Mouse (Mus musculus) retina, adult 2 months (tissue): ENCODE measurements around the gene Nek3.

Experiments used
- DNase-seq: peaks from one replicate; pipeline ENCODE4 v3.0.0-alpha.2; 2012; ENCODE audit warnings: low read depth, low spot score

The Nek3 gene

GRCm38 (mm10) chr8:22166080-22166603 lies at the start of gene Nek3:
TSS of gene Nek3 (minus strand) at chr8:22166435.
- peak; percentile 70 for DNase-seq

- no peak for DNase-seq
Observed at GRCm38 (mm10) chr8:22214826-22215225, 48.6 kb upstream of the Nek3 start.

- DNase-seq: no peak
Observed at GRCm38 (mm10) chr8:22209012-22209411, 42.8 kb upstream of the Nek3 start.

- DNase-seq: no peak
Observed at GRCm38 (mm10) chr8:22207535-22207934, 41.3 kb upstream of the Nek3 start.

GRCm38 (mm10) chr8:22199481-22199880 lies 33.2 kb upstream of the Nek3 start:
- no peak for DNase-seq

- DNase-seq: no peak
Observed at GRCm38 (mm10) chr8:22197914-22198313, 31.7 kb upstream of the Nek3 start.

GRCm38 (mm10) chr8:22193432-22194010 lies 27.3 kb upstream of the Nek3 start:
- DNase-seq: peak; percentile 11

GRCm38 (mm10) chr8:22192660-22193431 lies 26.6 kb upstream of the Nek3 start, which contains the start of gene Vps36:
TSS of gene Vps36 (plus strand) at chr8:22192809.
- peak; percentile 73 for DNase-seq

GRCm38 (mm10) chr8:22185431-22186397 lies 19.5 kb upstream of the Nek3 start, which contains the start of gene Ckap2:
TSS of gene Ckap2 (minus strand) at chr8:22185819.
- DNase-seq: peak; percentile 56

- no peak for DNase-seq
Observed at GRCm38 (mm10) chr8:22184884-22185283, 18.6 kb upstream of the Nek3 start.

- no peak for DNase-seq
Observed at GRCm38 (mm10) chr8:22175966-22176365, 9.7 kb upstream of the Nek3 start.

- DNase-seq: no peak
Observed at GRCm38 (mm10) chr8:22169167-22169566, 2.9 kb upstream of the Nek3 start.

GRCm38 (mm10) chr8:22165251-22166079 lies 770 bp downstream of the Nek3 start:
- no peak for DNase-seq

GRCm38 (mm10) chr8:22164431-22164830 lies 1.8 kb downstream of the Nek3 start:
- DNase-seq: no peak

GRCm38 (mm10) chr8:22162206-22162605 lies 4.0 kb downstream of the Nek3 start:
- DNase-seq: no peak

- DNase-seq: no peak
Observed at GRCm38 (mm10) chr8:22150345-22150663, 15.9 kb downstream of the Nek3 start.

- no peak for DNase-seq
Observed at GRCm38 (mm10) chr8:22149643-22150344, 16.4 kb downstream of the Nek3 start.

GRCm38 (mm10) chr8:22148367-22148740 lies 17.9 kb downstream of the Nek3 start:
- DNase-seq: no peak

GRCm38 (mm10) chr8:22147706-22148366 lies 18.4 kb downstream of the Nek3 start:
- DNase-seq: no peak

GRCm38 (mm10) chr8:22145831-22146230 lies 20.4 kb downstream of the Nek3 start:
- DNase-seq: no peak
